Mouse (Mus musculus) midbrain, postnatal 0 days (tissue): ENCODE results near the gene Osbpl3. TPM values are rescaled to one million over a fixed set of nuclear protein-coding genes. Genes with fewer than 3 reads are reported as not detected.
A peak's percentile ranks its signal among the peaks of the same experiment; 100 is the strongest.

Source experiments
- ATAC-seq: fragments of 200-750 bp; cut with Nextera tagmentation; 2 replicates; pipeline ENCODE4 v1.8.0; 2017; ENCODE audit warnings: moderate number of reproducible peaks, mild to moderate bottlenecking, moderate TSS enrichment, moderate library complexity; ENCODE audit not compliant: low FRiP score
- DNase-seq: peaks from one replicate; pipeline ENCODE4 v3.0.0-alpha.2; 2015; ENCODE audit warnings: low spot score
- H3K27ac ChIP-seq: fragments of 300-500 bp; sonication (generic); 2 replicates; pipeline ENCODE4 v1.5.1; 2014; ENCODE audit warnings: low read depth, mild to moderate bottlenecking, low read length, mixed read lengths
- H3K27me3 ChIP-seq: fragments of 300-500 bp; sonication (generic); 2 replicates; pipeline ENCODE4 v1.6.1; 2014; ENCODE audit warnings: low read length, control low read depth, mixed read lengths; ENCODE audit not compliant: insufficient read depth
- H3K36me3 ChIP-seq: fragments of 300-500 bp; sonication (generic); 2 replicates; pipeline ENCODE4 v1.6.1; 2014; ENCODE audit warnings: low read length, control low read depth, mixed read lengths; ENCODE audit not compliant: insufficient read depth
- H3K4me1 ChIP-seq: fragments of 300-500 bp; sonication (generic); 2 replicates; pipeline ENCODE4 v1.6.1; 2014; ENCODE audit warnings: mild to moderate bottlenecking, control low read depth, antibody characterized with exemption, low read length, mixed read lengths; ENCODE audit not compliant: insufficient read depth
- H3K4me2 ChIP-seq: fragments of 300-500 bp; sonication (generic); 2 replicates; pipeline ENCODE4 v1.6.1; 2014; ENCODE audit warnings: low read depth, mild to moderate bottlenecking, low read length, mixed read lengths; ENCODE audit not compliant: poor library complexity, severe bottlenecking
- H3K4me3 ChIP-seq: fragments of 300-500 bp; sonication (generic); 2 replicates; pipeline ENCODE4 v1.5.1; 2014; ENCODE audit warnings: low read depth, mild to moderate bottlenecking, low read length, moderate library complexity
- H3K9ac ChIP-seq: fragments of 300-500 bp; sonication (generic); replicated peaks from 2 replicates; pipeline ENCODE4 v1.6.1; 2014; ENCODE audit warnings: mild to moderate bottlenecking, low read length, moderate library complexity, mixed read lengths; ENCODE audit not compliant: poor library complexity, severe bottlenecking
- H3K9me3 ChIP-seq: fragments of 300-500 bp; sonication (generic); 2 replicates; pipeline ENCODE4 v1.6.1; 2016; ENCODE audit warnings: low read length, control low read depth
- CTCF ChIP-seq: IDR thresholded peaks from 2 replicates; pipeline ENCODE4 v1.5.1; 2016; ENCODE audit warnings: antibody characterized with exemption, mild to moderate bottlenecking
- WGBS: fragments of 180-500 bp; shearing (Covaris S2); extraction: QIAGEN DNeasy Blood & Tissue Kit; methylation state at CpG from one replicate; pipeline ENCODE4 v1.1.7; 2014; 5-methylcytosine and 5-hydroxymethylcytosine counted together
- polyA plus RNA-seq: library from polyadenylated mRNA; unstranded; fragments of >200 nt; fragmentation: Nextera tagmentation; extraction: Ambion mirVana; gene quantifications from 2 replicates; pipeline ENCODE4 v1.2.1, GENCODE M21; 2015
- total RNA-seq: library from RNA; depleted of rRNA; stranded (reverse); fragments of >200 nt; gene quantifications from 2 replicates; pipeline ENCODE4 v1.2.3, GENCODE M21; 2014

Gene Osbpl3
- total and polyA plus RNA-seq, 2 experiments from 2014 or later = 5.5 to 9.5 TPM

GRCm38 (mm10) chr6:50364364-50364763, 91.6 kb downstream of the Osbpl3 start:
- TF ChIP-seq CTCF = no peak
- H3K9ac ChIP-seq = no peak overlapping the region
- no peak overlapping the region for H3K27ac ChIP-seq
- no peak overlapping the region for H3K4me3 ChIP-seq
- no peaks in the 10 kb centered on the region for H3K4me1 ChIP-seq
- no peak overlapping the region for H3K4me2 ChIP-seq
- DNase-seq (no peak), ATAC-seq (no peak)
- WGBS = 93% methylated on average over 8 of the region's 8 CpGs
- no peaks in the 10 kb centered on the region for H3K9me3 ChIP-seq
- H3K36me3 ChIP-seq = no peaks in the 10 kb centered on the region
- no peaks in the 10 kb centered on the region for H3K27me3 ChIP-seq

GRCm38 (mm10) chr6:50363385-50363784, 92.6 kb downstream of the Osbpl3 start:
- ATAC-seq (no peak), DNase-seq (no peak)
- no peak for TF ChIP-seq CTCF
- no peak overlapping the region for H3K27ac ChIP-seq
- H3K36me3 ChIP-seq = no peaks in the 10 kb centered on the region
- no peak overlapping the region for H3K4me2 ChIP-seq
- H3K9me3 ChIP-seq = no peaks in the 10 kb centered on the region
- H3K4me3 ChIP-seq = no peak overlapping the region
- H3K4me1 ChIP-seq = 0 out of 2 replicates have a peak, but pooled peaks cover under 1% of the 10 kb centered on the region
- 82% methylated on average over 5 of the region's 5 CpGs for WGBS
- H3K9ac ChIP-seq = no peak overlapping the region
- no peaks in the 10 kb centered on the region for H3K27me3 ChIP-seq

GRCm38 (mm10) chr6:50362704-50363261, 93.2 kb downstream of the Osbpl3 start:
- DNase-seq (no peak), ATAC-seq (no peak)
- Histone ChIP-seq H3K36me3 (no peaks in the 10 kb centered on the region), H3K4me2 (no peak overlapping the region), H3K9ac (no peak overlapping the region), H3K4me3 (no peak overlapping the region), H3K27me3 (no peaks in the 10 kb centered on the region), H3K27ac (no peak overlapping the region), H3K9me3 (no peaks in the 10 kb centered on the region), H3K4me1 (peaks cover 6% of the 10 kb centered on the region; the same call in 1 of the 2 replicates)
- 73% methylated on average over 4 of the region's 4 CpGs for WGBS
- no peak for TF ChIP-seq CTCF

- DNase-seq (no peak), ATAC-seq (no peak)
- no peak for TF ChIP-seq CTCF
Observed at GRCm38 (mm10) chr6:50362196-50362595, 93.8 kb downstream of the Osbpl3 start.

GRCm38 (mm10) chr6:50358104-50358679, 97.8 kb downstream of the Osbpl3 start:
- H3K27ac ChIP-seq = no peak overlapping the region
- ATAC-seq = no peak
- no peak overlapping the region for H3K4me3 ChIP-seq
- WGBS = 64% methylated on average over 16 of the region's 16 CpGs
- H3K36me3 ChIP-seq = no peaks in the 10 kb centered on the region
- no peaks in the 10 kb centered on the region for H3K9me3 ChIP-seq
- H3K9ac ChIP-seq = no peak overlapping the region
- TF ChIP-seq CTCF = no peak
- peaks cover 10% of the 10 kb centered on the region for H3K4me1 ChIP-seq
- H3K4me2 ChIP-seq = no peak overlapping the region
- no peaks in the 10 kb centered on the region for H3K27me3 ChIP-seq
- DNase-seq = peak; percentile 58

More at GRCm38 (mm10) chr6:50362196-50362595, 93.8 kb downstream of the Osbpl3 start:
- no peaks in the 10 kb centered on the region for H3K27me3 ChIP-seq
- 76% methylated on average over 9 of the region's 9 CpGs for WGBS
- peaks cover 6% of the 10 kb centered on the region; the same call in 1 of the 2 replicates for H3K4me1 ChIP-seq
- no peak overlapping the region for H3K4me2 ChIP-seq
- no peak overlapping the region for H3K4me3 ChIP-seq
- H3K36me3 ChIP-seq = no peaks in the 10 kb centered on the region
- no peak overlapping the region for H3K9ac ChIP-seq
- H3K27ac ChIP-seq = no peak overlapping the region
- H3K9me3 ChIP-seq = no peaks in the 10 kb centered on the region
